Mouse (Mus musculus) spleen, postnatal 14 days (tissue): ENCODE data around the gene Slc44a1.

Source experiments
- DNase-seq, 2 experiments: peaks; one replicate each; pipeline ENCODE4 v3.0.0; 2021 to 2022; ENCODE audit warnings: low spot score in 2 of 2

Slc44a1 gene

GRCm38 (mm10) chr4:53430522-53430921 lies 9.7 kb upstream of the Slc44a1 start:
- no peak for DNase-seq

GRCm38 (mm10) chr4:53431585-53432234 lies 8.5 kb upstream of the Slc44a1 start:
- DNase-seq: peak; percentile 43 to 57

- no peak for DNase-seq
Measured at GRCm38 (mm10) chr4:53437110-53437755, 3.0 kb upstream of the Slc44a1 start.

GRCm38 (mm10) chr4:53438386-53438785 lies 1.8 kb upstream of the Slc44a1 start:
- DNase-seq: no peak

- no peak for DNase-seq
Measured at GRCm38 (mm10) chr4:53438836-53439480, 1.3 kb upstream of the Slc44a1 start.

- no peak for DNase-seq
Measured at GRCm38 (mm10) chr4:53439636-53440009, 590 bp upstream of the Slc44a1 start.

GRCm38 (mm10) chr4:53440816-53441571 lies 781 bp downstream of the Slc44a1 start:
- DNase-seq: no peak

- DNase-seq: no peak
Measured at GRCm38 (mm10) chr4:53441683-53442082, 1.5 kb downstream of the Slc44a1 start.

- no peak for DNase-seq
Measured at GRCm38 (mm10) chr4:53446216-53446615, 6.0 kb downstream of the Slc44a1 start.

- DNase-seq: no peak
Measured at GRCm38 (mm10) chr4:53447773-53448172, 7.6 kb downstream of the Slc44a1 start.

- DNase-seq: no peak
Measured at GRCm38 (mm10) chr4:53450736-53451135, 10.5 kb downstream of the Slc44a1 start.

GRCm38 (mm10) chr4:53451887-53452286 lies 11.7 kb downstream of the Slc44a1 start:
- DNase-seq: no peak

GRCm38 (mm10) chr4:53452457-53452856 lies 12.2 kb downstream of the Slc44a1 start:
- no peak for DNase-seq

- no peak for DNase-seq
Measured at GRCm38 (mm10) chr4:53452976-53453889, 13.0 kb downstream of the Slc44a1 start.

- DNase-seq: no peak
Measured at GRCm38 (mm10) chr4:53455885-53456284, 15.7 kb downstream of the Slc44a1 start.

GRCm38 (mm10) chr4:53456570-53456969 lies 16.4 kb downstream of the Slc44a1 start:
- DNase-seq: no peak

GRCm38 (mm10) chr4:53458503-53458902 lies 18.3 kb downstream of the Slc44a1 start:
- DNase-seq: no peak

GRCm38 (mm10) chr4:53459697-53460096 lies 19.5 kb downstream of the Slc44a1 start:
- no peak for DNase-seq

GRCm38 (mm10) chr4:53461026-53461425 lies 20.8 kb downstream of the Slc44a1 start:
- DNase-seq: no peak

GRCm38 (mm10) chr4:53462069-53462468 lies 21.9 kb downstream of the Slc44a1 start:
- DNase-seq: no peak
